Mouse (Mus musculus): ENCODE results near the gene Moxd1. TPM values are rescaled to one million over a fixed set of nuclear protein-coding genes. Genes with fewer than 3 reads are reported as not detected.

Moxd1 gene
- 18.2 and 19.2 TPM in 2 replicates for polyA plus RNA-seq (2015; fragmentation: Nextera tagmentation; extraction: Ambion mirVana)

- H3K4me1 ChIP-seq, result peaks cover 15% of the 10 kb centered on the region
- H3K4me2 ChIP-seq, result peak within 1 kb of the TSS; percentile 90
- peaks cover 11% of the 10 kb centered on the region; the same call in 1 of the 2 replicates for H3K27me3 ChIP-seq
- WGBS, result 2% methylated on average over 56 of the region's 56 CpGs
- no peak within 1 kb of the TSS for H3K27ac ChIP-seq
- peak; percentile 72 for ATAC-seq (ENCODE audit: insufficient number of reproducible peaks, low FRiP score, low TSS enrichment, low read depth)
- H3K9ac ChIP-seq, result peak within 1 kb of the TSS; percentile 31
- peak within 1 kb of the TSS; percentile 46 for H3K4me3 ChIP-seq
- no peaks in the 10 kb centered on the region for H3K9me3 ChIP-seq
- no peaks in the 10 kb centered on the region for H3K36me3 ChIP-seq
Observed at GRCm38 (mm10) chr10:24223449-24224143, at the start of gene Moxd1. TSS of gene Moxd1 (plus strand) at chr10:24223517.

GRCm38 (mm10) chr10:24190392-24190791 lies 32.9 kb upstream of the Moxd1 start:
- Histone ChIP-seq H3K9me3 (no peaks in the 10 kb centered on the region), H3K36me3 (peaks cover 22% of the 10 kb centered on the region), H3K27me3 (no peaks in the 10 kb centered on the region), H3K4me3 (no peak overlapping the region), H3K4me2 (no peak overlapping the region), H3K9ac (no peak overlapping the region), H3K27ac (no peak overlapping the region), H3K4me1 (no peaks in the 10 kb centered on the region)
- ATAC-seq (ENCODE audit: insufficient number of reproducible peaks, low FRiP score, low TSS enrichment, low read depth), result no peak
- 54% methylated on average over 7 of the region's 7 CpGs for WGBS

- Histone ChIP-seq H3K4me3 (no peak overlapping the region), H3K9me3 (no peaks in the 10 kb centered on the region), H3K4me2 (no peak overlapping the region), H3K9ac (no peak overlapping the region), H3K27me3 (no peaks in the 10 kb centered on the region), H3K4me1 (no peaks in the 10 kb centered on the region), H3K36me3 (peaks cover 12% of the 10 kb centered on the region; the same call in 1 of the 2 replicates), H3K27ac (no peak overlapping the region)
- 58% methylated on average over 1 of the region's 1 CpGs for WGBS
- ATAC-seq (ENCODE audit: insufficient number of reproducible peaks, low FRiP score, low TSS enrichment, low read depth), result no peak
Observed at GRCm38 (mm10) chr10:24191977-24192376, 31.3 kb upstream of the Moxd1 start.

GRCm38 (mm10) chr10:24199303-24199702 lies 24.0 kb upstream of the Moxd1 start:
- H3K27ac ChIP-seq, result no peak overlapping the region
- no peaks in the 10 kb centered on the region for H3K4me1 ChIP-seq
- WGBS, result 89% methylated on average over 12 of the region's 12 CpGs
- H3K9ac ChIP-seq, result no peak overlapping the region
- no peaks in the 10 kb centered on the region for H3K9me3 ChIP-seq
- no peak overlapping the region for H3K4me3 ChIP-seq
- H3K4me2 ChIP-seq, result no peak overlapping the region
- no peaks in the 10 kb centered on the region for H3K27me3 ChIP-seq
- H3K36me3 ChIP-seq, result no peaks in the 10 kb centered on the region
- ATAC-seq (ENCODE audit: insufficient number of reproducible peaks, low FRiP score, low TSS enrichment, low read depth), result no peak

- H3K27me3 ChIP-seq, result no peaks in the 10 kb centered on the region
- H3K4me1 ChIP-seq, result no peaks in the 10 kb centered on the region
- no peak overlapping the region for H3K4me3 ChIP-seq
- WGBS, result 82% methylated on average over 3 of the region's 3 CpGs
- H3K9ac ChIP-seq, result no peak overlapping the region
- H3K9me3 ChIP-seq, result no peaks in the 10 kb centered on the region
- H3K36me3 ChIP-seq, result no peaks in the 10 kb centered on the region
- no peak overlapping the region for H3K4me2 ChIP-seq
- no peak overlapping the region for H3K27ac ChIP-seq
- ATAC-seq (ENCODE audit: insufficient number of reproducible peaks, low FRiP score, low TSS enrichment, low read depth), result no peak
Observed at GRCm38 (mm10) chr10:24200099-24200498, 23.2 kb upstream of the Moxd1 start.

- Histone ChIP-seq H3K27me3 (no peaks in the 10 kb centered on the region), H3K4me3 (no peak overlapping the region), H3K4me2 (no peak overlapping the region), H3K4me1 (no peaks in the 10 kb centered on the region), H3K27ac (no peak overlapping the region), H3K9ac (no peak overlapping the region), H3K36me3 (no peaks in the 10 kb centered on the region), H3K9me3 (no peaks in the 10 kb centered on the region)
- 81% methylated on average over 6 of the region's 6 CpGs for whole genome bisulfite sequencing
- ATAC-seq (ENCODE audit: insufficient number of reproducible peaks, low FRiP score, low TSS enrichment, low read depth), result no peak
Observed at GRCm38 (mm10) chr10:24210075-24210474, 13.2 kb upstream of the Moxd1 start.

GRCm38 (mm10) chr10:24213297-24213696 lies 10.0 kb upstream of the Moxd1 start:
- no peak overlapping the region for H3K9ac ChIP-seq
- no peak overlapping the region for H3K4me3 ChIP-seq
- no peak for ATAC-seq (ENCODE audit: insufficient number of reproducible peaks, low FRiP score, low TSS enrichment, low read depth)
- WGBS, result 58% methylated on average over 5 of the region's 5 CpGs
- no peaks in the 10 kb centered on the region for H3K27me3 ChIP-seq
- H3K27ac ChIP-seq, result no peak overlapping the region
- no peaks in the 10 kb centered on the region for H3K36me3 ChIP-seq
- H3K4me2 ChIP-seq, result no peak overlapping the region
- H3K9me3 ChIP-seq, result no peaks in the 10 kb centered on the region
- H3K4me1 ChIP-seq, result no peaks in the 10 kb centered on the region

- WGBS, result 58% methylated on average over 6 of the region's 6 CpGs
- Histone ChIP-seq H3K4me2 (no peak overlapping the region), H3K27me3 (peaks cover 3% of the 10 kb centered on the region; the same call in 1 of the 2 replicates), H3K9me3 (no peaks in the 10 kb centered on the region), H3K4me1 (no peaks in the 10 kb centered on the region), H3K36me3 (no peaks in the 10 kb centered on the region), H3K4me3 (no peak overlapping the region), H3K27ac (no peak overlapping the region), H3K9ac (no peak overlapping the region)
- ATAC-seq (ENCODE audit: insufficient number of reproducible peaks, low FRiP score, low TSS enrichment, low read depth), result no peak
Observed at GRCm38 (mm10) chr10:24217558-24218268, 5.6 kb upstream of the Moxd1 start.

GRCm38 (mm10) chr10:24220931-24221330 lies 2.4 kb upstream of the Moxd1 start:
- 80% methylated on average over 5 of the region's 5 CpGs for WGBS
- Histone ChIP-seq H3K9ac (no peak overlapping the region), H3K4me2 (no peak overlapping the region), H3K36me3 (no peaks in the 10 kb centered on the region), H3K9me3 (no peaks in the 10 kb centered on the region), H3K27me3 (peaks cover 11% of the 10 kb centered on the region; the same call in 1 of the 2 replicates), H3K4me1 (peaks cover 15% of the 10 kb centered on the region), H3K27ac (no peak overlapping the region), H3K4me3 (no peak overlapping the region)
- ATAC-seq (ENCODE audit: insufficient number of reproducible peaks, low FRiP score, low TSS enrichment, low read depth), result no peak

GRCm38 (mm10) chr10:24222911-24223310 lies 406 bp upstream of the Moxd1 start:
- Histone ChIP-seq H3K4me2 (peak overlapping the region; percentile 90), H3K9ac (no peak overlapping the region), H3K27me3 (peaks cover 11% of the 10 kb centered on the region; the same call in 1 of the 2 replicates), H3K4me1 (peaks cover 15% of the 10 kb centered on the region), H3K4me3 (peak overlapping the region; percentile 46), H3K9me3 (no peaks in the 10 kb centered on the region), H3K27ac (no peak overlapping the region), H3K36me3 (no peaks in the 10 kb centered on the region)
- no peak for ATAC-seq (ENCODE audit: insufficient number of reproducible peaks, low FRiP score, low TSS enrichment, low read depth)
- WGBS, result 11% methylated on average over 6 of the region's 6 CpGs

- 25% methylated on average over 8 of the region's 8 CpGs for WGBS
- H3K27ac ChIP-seq, result no peak overlapping the region
- peak overlapping the region; percentile 90; the same call in 1 of the 2 replicates for H3K4me2 ChIP-seq
- H3K9me3 ChIP-seq, result no peaks in the 10 kb centered on the region
- H3K4me1 ChIP-seq, result peaks cover 15% of the 10 kb centered on the region
- no peak overlapping the region for H3K9ac ChIP-seq
- H3K36me3 ChIP-seq, result no peaks in the 10 kb centered on the region
- no peak for ATAC-seq (ENCODE audit: insufficient number of reproducible peaks, low FRiP score, low TSS enrichment, low read depth)
- peak overlapping the region; percentile 46 for H3K4me3 ChIP-seq
- H3K27me3 ChIP-seq, result peaks cover 11% of the 10 kb centered on the region; the same call in 1 of the 2 replicates
Observed at GRCm38 (mm10) chr10:24224591-24224990, 1.3 kb downstream of the Moxd1 start.
